Mouse (Mus musculus): ENCODE results near the gene Sf1. TPM values are rescaled to one million over a fixed set of nuclear protein-coding genes. Genes with fewer than 3 reads are reported as not detected.

The Sf1 gene
- polyA plus RNA-seq, 1 experiment from 2014 or later: 115 TPM

- Histone ChIP-seq H3K36me3 (no peaks in the 10 kb centered on the region), H3K9ac (no peak overlapping the region), H3K4me1 (peaks cover 23% of the 10 kb centered on the region), H3K4me3 (no peak overlapping the region), H3K27ac (no peak overlapping the region), H3K4me2 (no peak overlapping the region), H3K9me3 (replicated peaks) (no peaks in the 10 kb centered on the region), H3K27me3 (replicated peaks) (peaks cover 30% of the 10 kb centered on the region)
- no peak for ATAC-seq
- WGBS (ENCODE audit: insufficient replicate concordance): 79% methylated on average over 16 of the region's 16 CpGs
Observed at GRCm38 (mm10) chr19:6393637-6394036, 30.1 kb downstream of the Sf1 start.

GRCm38 (mm10) chr19:6396237-6396636 lies 32.7 kb downstream of the Sf1 start:
- peaks cover 41% of the 10 kb centered on the region for H3K27me3 ChIP-seq (replicated peaks)
- H3K4me3 ChIP-seq: no peak overlapping the region
- no peaks in the 10 kb centered on the region for H3K9me3 ChIP-seq (replicated peaks)
- no peak overlapping the region for H3K9ac ChIP-seq
- H3K36me3 ChIP-seq: no peaks in the 10 kb centered on the region
- peaks cover 32% of the 10 kb centered on the region for H3K4me1 ChIP-seq
- H3K27ac ChIP-seq: no peak overlapping the region
- ATAC-seq: no peak
- H3K4me2 ChIP-seq: no peak overlapping the region
- WGBS (ENCODE audit: insufficient replicate concordance): 74% methylated on average over 5 of the region's 5 CpGs

GRCm38 (mm10) chr19:6397582-6398249 lies 34.2 kb downstream of the Sf1 start:
- WGBS (ENCODE audit: insufficient replicate concordance): 82% methylated on average over 22 of the region's 22 CpGs
- Histone ChIP-seq H3K9me3 (replicated peaks) (no peaks in the 10 kb centered on the region), H3K36me3 (no peaks in the 10 kb centered on the region), H3K4me1 (peaks cover 47% of the 10 kb centered on the region), H3K4me2 (peak overlapping the region; percentile 94; the same call in 1 of the 2 replicates), H3K27me3 (replicated peaks) (peaks cover 55% of the 10 kb centered on the region), H3K27ac (0 out of 2 replicates have a peak overlapping the region, but pooled peaks have one; percentile 11), H3K4me3 (no peak overlapping the region), H3K9ac (no peak overlapping the region)
- no peak for ATAC-seq

- WGBS (ENCODE audit: insufficient replicate concordance): under 1% methylated on average over 39 of the region's 39 CpGs
- peaks cover 57% of the 10 kb centered on the region for H3K4me1 ChIP-seq
- peak overlapping the region; percentile 59 for H3K27ac ChIP-seq
- H3K27me3 ChIP-seq (replicated peaks): peaks cover 64% of the 10 kb centered on the region
- peak overlapping the region; percentile 64 for H3K4me3 ChIP-seq
- peak overlapping the region; percentile 94 for H3K4me2 ChIP-seq
- ATAC-seq: peak; percentile 25
- H3K36me3 ChIP-seq: peaks cover 8% of the 10 kb centered on the region
- H3K9ac ChIP-seq: peak overlapping the region; percentile 65
- H3K9me3 ChIP-seq (replicated peaks): no peaks in the 10 kb centered on the region
Observed at GRCm38 (mm10) chr19:6398447-6399284, 35.2 kb downstream of the Sf1 start.

- Histone ChIP-seq H3K27ac (peak within 1 kb of the TSS; percentile 59), H3K4me1 (peaks cover 59% of the 10 kb centered on the region), H3K9ac (peak within 1 kb of the TSS; percentile 65), H3K4me3 (peak within 1 kb of the TSS; percentile 64), H3K36me3 (peaks cover 13% of the 10 kb centered on the region), H3K4me2 (peak within 1 kb of the TSS; percentile 94), H3K27me3 (replicated peaks) (peaks cover 65% of the 10 kb centered on the region), H3K9me3 (replicated peaks) (no peaks in the 10 kb centered on the region)
- WGBS (ENCODE audit: insufficient replicate concordance): under 1% methylated on average over 79 of the region's 87 CpGs
- peak; percentile 6; the same call in 1 of the 2 replicates for ATAC-seq
Observed at GRCm38 (mm10) chr19:6399285-6400095, 36.0 kb downstream of the Sf1 start, which contains the start of gene Rasgrp2. TSS of gene Rasgrp2 (plus strand) at chr19:6399340.

- 2% methylated on average over 29 of the region's 29 CpGs for WGBS (ENCODE audit: insufficient replicate concordance)
- Histone ChIP-seq H3K4me1 (peaks cover 67% of the 10 kb centered on the region), H3K36me3 (peaks cover 18% of the 10 kb centered on the region), H3K9me3 (replicated peaks) (no peaks in the 10 kb centered on the region), H3K27ac (peak overlapping the region; percentile 73), H3K4me3 (peak overlapping the region; percentile 64), H3K4me2 (peak overlapping the region; percentile 94), H3K27me3 (replicated peaks) (peaks cover 65% of the 10 kb centered on the region), H3K9ac (peak overlapping the region; percentile 65)
- ATAC-seq: no peak
Observed at GRCm38 (mm10) chr19:6400096-6401086, 36.9 kb downstream of the Sf1 start.

- peaks cover 18% of the 10 kb centered on the region for H3K36me3 ChIP-seq
- H3K27me3 ChIP-seq (replicated peaks): peaks cover 65% of the 10 kb centered on the region
- H3K4me3 ChIP-seq: peak overlapping the region; percentile 64
- peak overlapping the region; percentile 73 for H3K27ac ChIP-seq
- H3K9ac ChIP-seq: peak overlapping the region; percentile 58
- WGBS (ENCODE audit: insufficient replicate concordance): under 1% methylated on average over 32 of the region's 32 CpGs
- peaks cover 67% of the 10 kb centered on the region for H3K4me1 ChIP-seq
- H3K9me3 ChIP-seq (replicated peaks): no peaks in the 10 kb centered on the region
- H3K4me2 ChIP-seq: peak overlapping the region; percentile 94
- peak; percentile 57 for ATAC-seq
Observed at GRCm38 (mm10) chr19:6401131-6401815, 37.8 kb downstream of the Sf1 start.

- H3K36me3 ChIP-seq: peaks cover 19% of the 10 kb centered on the region
- H3K9ac ChIP-seq: peak overlapping the region; percentile 58
- H3K27ac ChIP-seq: peak overlapping the region; percentile 73
- peak overlapping the region; percentile 64 for H3K4me3 ChIP-seq
- 3% methylated on average over 9 of the region's 9 CpGs for WGBS (ENCODE audit: insufficient replicate concordance)
- peaks cover 67% of the 10 kb centered on the region for H3K4me1 ChIP-seq
- H3K9me3 ChIP-seq (replicated peaks): no peaks in the 10 kb centered on the region
- peaks cover 65% of the 10 kb centered on the region for H3K27me3 ChIP-seq (replicated peaks)
- peak overlapping the region; percentile 94 for H3K4me2 ChIP-seq
- peak; percentile 17 for ATAC-seq
Observed at GRCm38 (mm10) chr19:6401951-6402350, 38.5 kb downstream of the Sf1 start.

GRCm38 (mm10) chr19:6403869-6404268 lies 40.4 kb downstream of the Sf1 start:
- H3K4me1 ChIP-seq: peaks cover 62% of the 10 kb centered on the region

GRCm38 (mm10) chr19:6405433-6405832 lies 41.9 kb downstream of the Sf1 start:
- Histone ChIP-seq H3K36me3 (peaks cover 40% of the 10 kb centered on the region), H3K27ac (no peak overlapping the region), H3K4me3 (no peak overlapping the region), H3K9ac (no peak overlapping the region), H3K9me3 (replicated peaks) (no peaks in the 10 kb centered on the region), H3K4me2 (no peak overlapping the region), H3K27me3 (replicated peaks) (peaks cover 32% of the 10 kb centered on the region), H3K4me1 (peaks cover 46% of the 10 kb centered on the region)
- no peak for ATAC-seq
- WGBS (ENCODE audit: insufficient replicate concordance): 70% methylated on average over 10 of the region's 10 CpGs

More at GRCm38 (mm10) chr19:6403869-6404268, 40.4 kb downstream of the Sf1 start:
- H3K4me2 ChIP-seq: no peak overlapping the region; the same call in 1 of the 2 replicates
- no peak for ATAC-seq
- no peak overlapping the region for H3K9ac ChIP-seq
- peaks cover 34% of the 10 kb centered on the region for H3K36me3 ChIP-seq
- peaks cover 48% of the 10 kb centered on the region for H3K27me3 ChIP-seq (replicated peaks)
- H3K9me3 ChIP-seq (replicated peaks): no peaks in the 10 kb centered on the region
- WGBS (ENCODE audit: insufficient replicate concordance): 68% methylated on average over 10 of the region's 10 CpGs
- H3K4me3 ChIP-seq: no peak overlapping the region
- H3K27ac ChIP-seq: no peak overlapping the region

All from liver, embryonic 12.5 days (tissue).